ENCODE assay signal across 22 mouse cellular contexts in the genomic region with DNA sequence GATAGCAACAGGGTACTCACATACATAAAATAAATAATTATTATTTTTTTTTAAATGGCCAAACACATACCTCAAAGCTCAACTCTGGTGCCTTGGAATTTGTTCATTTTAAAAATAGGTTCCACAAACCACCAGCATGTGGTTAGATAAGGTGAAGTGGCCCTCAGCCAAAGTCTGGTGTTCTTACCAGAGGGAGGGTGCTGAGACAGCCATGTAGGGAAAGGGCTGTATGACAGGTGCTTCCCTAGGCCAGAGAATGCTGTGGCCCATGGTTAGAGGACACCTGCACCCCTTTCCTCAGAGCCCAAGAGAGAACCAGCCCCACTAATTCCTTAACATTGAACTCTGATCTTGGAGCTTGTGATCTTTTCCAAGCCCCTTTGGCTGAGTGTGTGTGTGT. TPM values are rescaled to one million over a fixed set of nuclear protein-coding genes. Genes with fewer than 3 reads are reported as not detected.
"Had no signal": no experiment of that assay in that cellular context is flagged by ENCODE, and none has a peak within 500 bp of the region (broad histone marks: within the 10 kb centered on the region; RNA-seq: fewer than 3 reads in every experiment).

No protein-coding gene starts in this region.

- ATAC-seq: liver, postnatal 0 days; lung, postnatal 0 days; midbrain, embryonic 13.5 days; midbrain, embryonic 15.5 days had no signal

- DNase-seq: liver, postnatal 0 days; lung, adult 2 months; lung, postnatal 14 days; lung, postnatal 36 days; right cerebral cortex, postnatal 14 days; thymus, adult 2 months; thymus, postnatal 25 days; thymus, postnatal 4 days had no signal

- H3K9me3 ChIP-seq: liver, embryonic 15.5 days; lung, embryonic 15.5 days; midbrain, embryonic 13.5 days; midbrain, embryonic 15.5 days; neural tube, embryonic 12.5 days; stomach, embryonic 15.5 days had no signal

- H3K36me3 ChIP-seq: liver, embryonic 15.5 days; stomach, embryonic 15.5 days had no signal

- H3K4me1 ChIP-seq: liver, embryonic 15.5 days; lung, embryonic 15.5 days; midbrain, embryonic 13.5 days; midbrain, embryonic 15.5 days; neural tube, embryonic 12.5 days; stomach, embryonic 15.5 days had no signal

- H3K4me3 ChIP-seq: liver, embryonic 15.5 days; lung, embryonic 15.5 days; midbrain, embryonic 13.5 days; midbrain, embryonic 15.5 days; neural tube, embryonic 12.5 days; stomach, embryonic 15.5 days had no signal

- H3K27me3 ChIP-seq: liver, embryonic 15.5 days; lung, embryonic 15.5 days; midbrain, embryonic 13.5 days; midbrain, embryonic 15.5 days; neural tube, embryonic 12.5 days; stomach, embryonic 15.5 days had no signal

RNA-seq across cellular contexts. Expression of gene Birc7, which starts 11.4 kb away (rescaled TPM):
- total RNA-seq: midbrain, postnatal 0 days; monocyte, adult 5-6 weeks; neutrophil, adult 5-6 weeks had no signal
- polyA plus RNA-seq: liver, embryonic 15.5 days; liver, postnatal 0 days; lung, adult 2 months; lung, postnatal 0 days; macrophage; spleen, adult 2 months; testis, adult 2 months; urinary bladder, adult 2 months had no signal

RNA-seq across cellular contexts. Expression of gene Nkain4, which starts 14.3 kb away (rescaled TPM):
- total RNA-seq: monocyte, adult 5-6 weeks; neutrophil, adult 5-6 weeks had no signal
- polyA plus RNA-seq: macrophage had no signal
